Mouse (Mus musculus) CH12.LX (cell line): ENCODE results near the gene Dalrd3.
"Not testable (repeated sequence)": the region's sequence is repeated elsewhere in the genome, so short reads cannot be mapped to it uniquely, and the experiment has no call there.

Experiments used
- CHD1 ChIP-seq: IDR thresholded peaks from 2 replicates; pipeline ENCODE4 v1.6.1; 2012; ENCODE audit warnings: low read depth, low read length, improper control_type of control experiment, inconsistent platforms
- CTCF ChIP-seq, 2 experiments: IDR thresholded peaks in 1 of 2; conservative IDR thresholded peaks in 1 of 2; 2 replicates each; pipeline ENCODE4 v1.5.1; 2011 to 2012; ENCODE audit warnings: low read depth in 2 of 2, low read length in 2 of 2, improper control_type of control experiment in 1 of 2, inconsistent platforms in 1 of 2, mild to moderate bottlenecking in 1 of 2, moderate library complexity in 1 of 2
- IRF4 ChIP-seq: IDR thresholded peaks from 2 replicates; pipeline ENCODE4 v1.6.1; 2014; ENCODE audit warnings: low read depth, mild to moderate bottlenecking, inconsistent platforms, low read length, improper control_type of control experiment
- NELFE ChIP-seq: IDR thresholded peaks from 2 replicates; pipeline ENCODE4 v1.6.1; 2011; ENCODE audit warnings: low read depth, low read length, improper control_type of control experiment
- POLR2A ChIP-seq: IDR thresholded peaks from 2 replicates; pipeline ENCODE4 v1.6.1; 2011; ENCODE audit warnings: low read depth, mild to moderate bottlenecking, improper control_type of control experiment, low read length
- RCOR1 ChIP-seq: conservative IDR thresholded peaks from 2 replicates; pipeline ENCODE4 v1.6.1; 2012; ENCODE audit warnings: low read depth, mild to moderate bottlenecking, inconsistent platforms, low read length, improper control_type of control experiment
- ZMIZ1 ChIP-seq: IDR thresholded peaks from 2 replicates; pipeline ENCODE4 v1.6.1; 2012; ENCODE audit warnings: low read depth, mild to moderate bottlenecking, inconsistent platforms, low read length, improper control_type of control experiment

- TF ChIP-seq CTCF (conservative IDR thresholded peaks at IDR 0.05 in 1 of 2, IDR thresholded peaks at IDR 0.05 in 1 of 2; ENCODE audit: low read depth in 2 of 2, low read length in 2 of 2); NELFE; POLR2A; RCOR1; ZMIZ1; CHD1; IRF4: not testable (repeated sequence)
Measured at GRCm38 (mm10) chr9:108607929-108608328, 38.2 kb downstream of the Dalrd3 start.
